Mouse (Mus musculus): ENCODE measurements around the gene Tm4sf20. TPM values are rescaled to one million over a fixed set of nuclear protein-coding genes. Genes with fewer than 3 reads are reported as not detected.
A peak's percentile ranks its signal among the peaks of the same experiment; 100 is the strongest.

The Tm4sf20 gene
- polyA plus RNA-seq, 2 experiments = not detected

DNA sequence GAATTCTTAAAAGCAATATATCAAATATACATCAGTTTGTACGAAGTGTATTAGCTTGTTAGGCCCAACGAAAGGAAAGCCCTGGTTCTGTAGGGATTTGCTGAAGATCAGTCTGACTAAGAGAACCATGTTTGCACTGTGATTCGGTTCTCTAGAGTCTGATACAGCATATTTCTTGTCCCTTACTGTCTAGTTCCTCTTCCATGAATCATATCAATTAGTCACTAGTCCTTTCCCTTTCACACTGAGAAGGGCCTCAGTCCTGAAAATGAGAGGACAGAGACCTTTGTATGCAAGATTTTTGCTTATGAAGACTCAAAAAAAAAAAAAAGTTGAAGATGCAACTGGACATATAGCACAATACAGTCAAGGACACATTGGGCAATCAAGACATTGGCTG, 24.8 kb upstream of the Tm4sf20 start:
- TF ChIP-seq EP300 (IDR thresholded peaks at IDR 0.05; ENCODE audit: low read depth) (no peak), CTCF (IDR thresholded peaks at IDR 0.05; ENCODE audit: low read depth) (no peak)
- Histone ChIP-seq H3K4me1 (replicated peaks; ENCODE audit: control insufficient read depth in 2 of 2, insufficient read depth in 2 of 2, low read length in 1 of 2) (peaks cover 9 to 25% of the 10 kb centered on the region in 2 experiments), H3K9ac (replicated peaks) (no peak overlapping the region), H3K27ac (no peak overlapping the region), H3K9me3 (ENCODE audit: control insufficient read depth, low read length) (no peaks in the 10 kb centered on the region), H3K27me3 (ENCODE audit: control insufficient read depth, insufficient read depth, low read length) (no peaks in the 10 kb centered on the region), H3K4me2 (ENCODE audit: low read depth) (no peak overlapping the region), H3K36me3 (replicated peaks; ENCODE audit: control insufficient read depth, insufficient read depth, low read depth) (no peaks in the 10 kb centered on the region), H3K4me3 (ENCODE audit: insufficient read depth in 1 of 2, low read depth in 2 of 2, low read length in 2 of 2) (no peak overlapping the region)
- WGBS (ENCODE audit: insufficient replicate concordance) = 62% methylated on average over 3 of the region's 3 CpGs
- DNase-seq (ENCODE audit: low read depth in 3 of 3, low spot score in 3 of 3) (no peak), ATAC-seq (ENCODE audit: insufficient read depth) (no peak)

DNA sequence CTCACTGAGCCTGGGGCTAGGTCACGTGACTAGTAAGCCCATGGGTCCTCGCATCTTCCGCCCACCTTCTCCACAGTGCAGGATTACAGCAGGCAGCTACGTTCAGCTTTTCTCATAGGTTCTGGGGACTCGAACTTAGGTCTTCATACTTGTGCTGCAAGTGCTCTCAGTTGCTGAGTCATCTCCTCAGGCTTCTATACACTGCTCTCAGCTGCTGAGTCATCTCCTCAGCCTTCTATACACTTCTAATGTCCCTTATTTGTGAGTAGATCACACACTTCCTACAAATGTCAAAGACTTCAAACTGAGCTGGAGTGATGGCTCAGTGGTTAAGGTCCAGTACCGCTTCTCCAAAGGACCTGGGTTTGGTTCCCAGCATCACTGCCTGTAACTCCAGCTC, 24.0 kb upstream of the Tm4sf20 start:
- H3K36me3 ChIP-seq (replicated peaks; ENCODE audit: control insufficient read depth, insufficient read depth, low read depth) = no peaks in the 10 kb centered on the region
- no peak overlapping the region for H3K27ac ChIP-seq
- H3K4me2 ChIP-seq (ENCODE audit: low read depth) = no peak overlapping the region
- TF ChIP-seq CTCF (IDR thresholded peaks at IDR 0.05; ENCODE audit: low read depth) = no peak
- TF ChIP-seq EP300 (IDR thresholded peaks at IDR 0.05; ENCODE audit: low read depth) = no peak
- ATAC-seq (ENCODE audit: insufficient read depth) (peak; percentile 60; the same call in 1 of the 2 replicates), DNase-seq (ENCODE audit: low read depth in 3 of 3, low spot score in 3 of 3) (peak in 1 of 3 experiments; percentile 39)
- 71% methylated on average over 6 of the region's 6 CpGs for WGBS (ENCODE audit: insufficient replicate concordance)
- H3K4me3 ChIP-seq (ENCODE audit: insufficient read depth in 1 of 2, low read depth in 2 of 2, low read length in 2 of 2) = no peak overlapping the region
- no peak overlapping the region for H3K9ac ChIP-seq (replicated peaks)
- H3K4me1 ChIP-seq (replicated peaks; ENCODE audit: control insufficient read depth in 2 of 2, insufficient read depth in 2 of 2, low read length in 1 of 2) = peaks cover 9 to 23% of the 10 kb centered on the region in 2 experiments
- H3K9me3 ChIP-seq (ENCODE audit: control insufficient read depth, low read length) = no peaks in the 10 kb centered on the region
- no peaks in the 10 kb centered on the region for H3K27me3 ChIP-seq (ENCODE audit: control insufficient read depth, insufficient read depth, low read length)

DNA sequence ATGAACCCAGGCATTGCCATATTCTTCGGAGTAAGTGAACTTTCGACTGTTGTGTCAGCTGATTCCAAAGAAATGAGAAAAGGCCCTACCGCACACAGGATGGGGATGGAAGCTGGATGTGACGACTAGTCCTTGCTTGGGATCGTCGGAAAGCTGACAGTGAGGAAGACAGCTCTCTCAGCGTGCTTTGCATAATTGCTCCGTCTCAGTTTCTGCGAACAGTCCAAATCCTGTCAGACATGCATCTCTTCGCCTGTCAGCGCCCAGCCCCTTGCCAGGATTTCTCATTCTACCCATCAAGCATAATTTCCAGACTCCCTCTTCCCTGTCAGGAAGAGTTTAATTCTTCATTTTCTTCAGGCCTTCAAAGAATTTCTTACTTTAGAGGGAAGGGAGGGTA, 22.8 kb upstream of the Tm4sf20 start:
- TF ChIP-seq EP300 (IDR thresholded peaks at IDR 0.05; ENCODE audit: low read depth) (no peak), CTCF (IDR thresholded peaks at IDR 0.05; ENCODE audit: low read depth) (no peak)
- Histone ChIP-seq H3K4me3 (ENCODE audit: insufficient read depth in 1 of 2, low read depth in 2 of 2, low read length in 2 of 2) (no peak overlapping the region), H3K4me1 (replicated peaks; ENCODE audit: control insufficient read depth in 2 of 2, insufficient read depth in 2 of 2, low read length in 1 of 2) (peaks cover 6 to 14% of the 10 kb centered on the region in 2 experiments; a peak in 3 of 4 replicates), H3K27me3 (ENCODE audit: control insufficient read depth, insufficient read depth, low read length) (no peaks in the 10 kb centered on the region), H3K36me3 (replicated peaks; ENCODE audit: control insufficient read depth, insufficient read depth, low read depth) (no peaks in the 10 kb centered on the region), H3K9ac (replicated peaks) (no peak overlapping the region), H3K9me3 (ENCODE audit: control insufficient read depth, low read length) (no peaks in the 10 kb centered on the region), H3K4me2 (ENCODE audit: low read depth) (no peak overlapping the region), H3K27ac (no peak overlapping the region)
- WGBS (ENCODE audit: insufficient replicate concordance) = 77% methylated on average over 11 of the region's 11 CpGs
- DNase-seq (ENCODE audit: low read depth in 3 of 3, low spot score in 3 of 3) = no peak
- ATAC-seq (ENCODE audit: insufficient read depth) = no peak

DNA sequence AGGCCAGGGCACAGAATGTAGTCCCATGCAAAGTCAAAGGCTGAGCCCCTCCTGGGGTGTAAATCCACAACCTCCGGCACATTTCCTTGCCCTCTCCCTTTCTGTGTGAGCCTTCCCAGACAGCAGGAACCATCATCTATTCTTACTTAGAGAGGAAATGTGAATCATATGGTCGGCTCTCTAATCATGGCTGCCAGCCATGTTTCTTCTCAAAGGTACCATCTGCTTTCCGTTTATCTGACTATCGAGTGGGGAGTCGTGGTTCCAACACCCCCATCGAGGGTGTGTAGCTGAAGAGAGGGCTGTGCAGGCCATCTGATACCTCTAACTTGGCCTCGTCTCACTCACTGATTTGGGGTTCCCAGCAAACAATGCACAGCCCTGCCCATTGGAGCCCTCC, 19.8 kb upstream of the Tm4sf20 start:
- Histone ChIP-seq H3K4me3 (ENCODE audit: insufficient read depth in 1 of 2, low read depth in 2 of 2, low read length in 2 of 2) (no peak overlapping the region), H3K36me3 (replicated peaks; ENCODE audit: control insufficient read depth, insufficient read depth, low read depth) (no peaks in the 10 kb centered on the region), H3K4me2 (ENCODE audit: low read depth) (no peak overlapping the region), H3K4me1 (replicated peaks; ENCODE audit: control insufficient read depth in 2 of 2, insufficient read depth in 2 of 2, low read length in 1 of 2) (peaks cover 4 to 6% of the 10 kb centered on the region in 2 experiments; a peak in 3 of 4 replicates), H3K27me3 (ENCODE audit: control insufficient read depth, insufficient read depth, low read length) (no peaks in the 10 kb centered on the region), H3K9ac (replicated peaks) (no peak overlapping the region), H3K9me3 (ENCODE audit: control insufficient read depth, low read length) (no peaks in the 10 kb centered on the region), H3K27ac (no peak overlapping the region)
- no peak for DNase-seq (ENCODE audit: low read depth in 3 of 3, low spot score in 3 of 3)
- 47% methylated on average over 7 of the region's 7 CpGs for WGBS (ENCODE audit: insufficient replicate concordance)
- TF ChIP-seq EP300 (IDR thresholded peaks at IDR 0.05; ENCODE audit: low read depth) = no peak
- TF ChIP-seq CTCF (IDR thresholded peaks at IDR 0.05; ENCODE audit: low read depth) = no peak
- no peak for ATAC-seq (ENCODE audit: insufficient read depth)

DNA sequence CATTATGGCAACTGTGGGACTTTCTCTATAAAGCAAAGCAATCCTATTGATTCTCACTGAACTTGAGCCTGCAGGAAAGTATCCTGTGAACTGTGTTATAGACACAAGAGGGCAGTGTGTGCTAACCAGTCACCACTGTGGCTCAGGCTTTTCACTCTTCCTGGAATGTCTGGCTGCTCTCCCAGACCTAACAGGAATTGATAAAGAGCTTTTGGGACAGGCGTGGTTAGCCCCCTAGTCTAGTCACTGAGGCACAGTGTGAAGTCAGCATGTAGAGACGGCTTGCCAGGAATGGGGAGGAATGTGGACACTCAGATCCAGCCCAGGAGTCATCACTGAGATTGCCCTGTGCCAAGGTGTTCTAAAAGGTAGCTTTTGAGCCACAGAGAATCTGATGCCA, 19.2 kb upstream of the Tm4sf20 start:
- peaks cover 2 to 4% of the 10 kb centered on the region in 2 experiments; a peak in 3 of 4 replicates for H3K4me1 ChIP-seq (replicated peaks; ENCODE audit: control insufficient read depth in 2 of 2, insufficient read depth in 2 of 2, low read length in 1 of 2)
- peak in 1 of 3 experiments; percentile 37 for DNase-seq (ENCODE audit: low read depth in 3 of 3, low spot score in 3 of 3)
- no peak overlapping the region for H3K4me2 ChIP-seq (ENCODE audit: low read depth)
- H3K9ac ChIP-seq (replicated peaks) = no peak overlapping the region
- H3K9me3 ChIP-seq (ENCODE audit: control insufficient read depth, low read length) = no peaks in the 10 kb centered on the region
- WGBS (ENCODE audit: insufficient replicate concordance) = 7% methylated on average over 2 of the region's 2 CpGs
- H3K36me3 ChIP-seq (replicated peaks; ENCODE audit: control insufficient read depth, insufficient read depth, low read depth) = no peaks in the 10 kb centered on the region
- ATAC-seq (ENCODE audit: insufficient read depth) = peak; percentile 44; the same call in 1 of the 2 replicates
- TF ChIP-seq EP300 (IDR thresholded peaks at IDR 0.05; ENCODE audit: low read depth) = no peak
- peak; percentile 82 for TF ChIP-seq CTCF (IDR thresholded peaks at IDR 0.05; ENCODE audit: low read depth)
- H3K27ac ChIP-seq = no peak overlapping the region
- no peaks in the 10 kb centered on the region for H3K27me3 ChIP-seq (ENCODE audit: control insufficient read depth, insufficient read depth, low read length)
- H3K4me3 ChIP-seq (ENCODE audit: insufficient read depth in 1 of 2, low read depth in 2 of 2, low read length in 2 of 2) = no peak overlapping the region
